Mouse (Mus musculus) cortical plate, adult 2 months (tissue): ENCODE measurements around the gene Olfr1393.

Experiments used
- CTCF ChIP-seq: fragments of 200-500 bp; IDR thresholded peaks from 2 replicates; pipeline ENCODE4 v1.5.1; 2011; ENCODE audit warnings: mild to moderate bottlenecking, control low read depth, low read length; ENCODE audit not compliant: insufficient read depth; ENCODE audit errors: extremely low read depth
- POLR2A ChIP-seq: fragments of 200-500 bp; IDR thresholded peaks from 2 replicates; pipeline ENCODE4 v1.6.1; 2011; ENCODE audit warnings: mild to moderate bottlenecking, low read length, control low read depth; ENCODE audit not compliant: insufficient read depth; ENCODE audit errors: extremely low read depth

DNA sequence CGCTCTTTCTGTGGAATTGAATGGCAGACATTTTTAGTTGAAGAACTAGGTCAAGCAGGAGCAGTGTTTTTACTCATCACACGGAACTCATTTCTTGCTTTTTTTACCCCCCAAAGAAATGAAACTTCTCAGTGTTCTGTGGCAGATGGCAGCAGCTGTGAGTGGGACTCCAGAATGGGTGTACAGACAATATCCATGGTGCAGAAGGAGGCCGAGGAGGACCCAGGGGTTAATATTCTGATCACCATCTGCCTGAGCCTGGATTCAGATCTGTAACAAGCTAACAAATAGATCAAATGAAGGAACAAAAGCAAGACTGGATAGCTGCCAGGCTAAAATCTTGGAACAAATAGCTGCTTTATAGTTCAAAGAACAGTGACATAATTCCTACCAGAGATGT lies 14.7 kb downstream of the Olfr1393 start:
- TF ChIP-seq POLR2A = no peak
- no peak for TF ChIP-seq CTCF
